Mouse (Mus musculus) gonadal fat pad, adult 2 months (tissue): ENCODE measurements around the gene Adam12. TPM values are rescaled to one million over a fixed set of nuclear protein-coding genes. Genes with fewer than 3 reads are reported as not detected.
A peak's percentile ranks its signal among the peaks of the same experiment; 100 is the strongest.

Experiments used
- DNase-seq: peaks from one replicate; pipeline ENCODE4 v3.0.0-alpha.2; 2012; ENCODE audit warnings: low read depth
- polyA plus RNA-seq: library from polyadenylated mRNA; depleted of rRNA; stranded (reverse); fragments of >200 nt; gene quantifications from 2 replicates; pipeline ENCODE4 v1.2.3, GENCODE M21; 2012

Gene Adam12
- polyA plus RNA-seq, 1 experiment, result 6.6 TPM

DNA sequence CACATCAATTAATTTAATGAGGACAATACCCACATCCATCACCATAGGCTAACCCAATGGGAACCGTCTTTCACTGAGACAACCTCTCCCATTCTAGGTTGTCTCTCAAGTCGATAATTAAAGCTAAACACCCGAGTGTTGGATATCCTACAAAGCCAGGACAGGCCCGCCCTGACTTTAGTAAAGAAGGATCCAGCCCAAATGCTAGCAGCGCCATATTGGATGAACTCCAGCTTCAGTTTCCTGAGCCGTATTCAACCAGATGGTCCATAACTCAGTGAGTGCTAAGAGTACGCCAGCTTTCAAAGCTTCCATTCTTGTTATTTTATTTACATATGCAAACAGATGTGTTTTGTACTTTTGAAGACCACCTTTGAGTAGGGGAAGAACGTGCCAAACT is 81.6 kb downstream of the Adam12 start:
- no peak for DNase-seq

DNA sequence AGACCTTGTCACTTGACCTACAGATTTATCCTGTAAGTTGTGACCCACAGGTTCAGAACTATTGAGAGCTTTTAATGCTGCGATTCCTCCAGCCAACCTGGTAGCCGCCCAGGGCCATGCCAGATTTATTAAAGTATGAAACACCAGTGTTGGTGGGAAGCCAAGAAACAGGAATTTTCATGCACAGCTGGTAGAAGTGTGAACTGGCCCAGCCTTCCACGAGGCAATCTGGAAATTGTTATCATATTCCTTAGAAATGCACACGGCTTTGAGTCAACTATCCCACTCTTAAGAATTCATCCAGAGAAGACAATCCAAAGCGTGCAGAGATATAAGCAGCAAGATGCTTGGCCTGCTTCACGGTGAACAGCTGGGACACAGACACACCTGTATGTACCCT is 82.6 kb downstream of the Adam12 start:
- no peak for DNase-seq

DNA sequence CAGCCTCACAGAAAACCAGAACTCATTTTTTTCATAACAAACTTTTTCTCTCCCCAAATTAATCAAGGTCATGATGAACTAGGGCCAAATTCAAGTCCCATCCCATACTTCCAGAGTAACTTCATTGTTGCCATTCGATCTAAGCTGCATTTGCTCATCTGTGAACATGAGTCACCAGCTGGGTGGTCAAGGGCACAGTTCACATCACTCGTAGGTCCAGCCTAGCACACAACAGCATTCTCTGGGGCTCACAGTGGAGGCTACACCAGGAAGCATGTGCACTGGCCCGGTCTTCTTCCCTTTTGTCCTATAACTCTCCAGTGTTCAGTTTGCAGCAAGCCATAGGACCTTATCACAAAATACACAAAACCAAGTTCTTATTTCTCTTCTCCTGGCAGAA is 84.4 kb downstream of the Adam12 start:
- no peak for DNase-seq

- DNase-seq, result no peak
These were observed 85.1 kb downstream of the Adam12 start for GRCm38 (mm10) chr7:134146821-134147220.

DNA sequence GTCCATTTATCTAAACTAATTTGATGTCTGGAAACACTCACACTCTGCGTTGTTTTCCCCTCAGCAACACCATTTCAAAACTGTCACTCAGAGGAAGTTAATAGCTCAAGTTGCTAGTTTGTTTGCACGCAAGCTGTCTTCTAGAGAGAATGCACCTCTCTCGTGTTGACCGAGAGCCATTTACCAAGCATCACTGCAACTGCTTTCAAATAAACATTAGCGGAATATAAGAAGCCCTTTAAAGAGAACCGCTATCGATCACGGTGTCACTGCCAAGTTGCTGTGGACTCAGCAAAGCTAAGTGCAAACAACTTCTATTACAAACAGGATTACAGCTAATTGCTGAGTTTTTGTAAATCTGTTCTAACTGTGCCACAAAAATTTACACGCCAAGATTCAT is 87.8 kb downstream of the Adam12 start:
- no peak for DNase-seq

DNA sequence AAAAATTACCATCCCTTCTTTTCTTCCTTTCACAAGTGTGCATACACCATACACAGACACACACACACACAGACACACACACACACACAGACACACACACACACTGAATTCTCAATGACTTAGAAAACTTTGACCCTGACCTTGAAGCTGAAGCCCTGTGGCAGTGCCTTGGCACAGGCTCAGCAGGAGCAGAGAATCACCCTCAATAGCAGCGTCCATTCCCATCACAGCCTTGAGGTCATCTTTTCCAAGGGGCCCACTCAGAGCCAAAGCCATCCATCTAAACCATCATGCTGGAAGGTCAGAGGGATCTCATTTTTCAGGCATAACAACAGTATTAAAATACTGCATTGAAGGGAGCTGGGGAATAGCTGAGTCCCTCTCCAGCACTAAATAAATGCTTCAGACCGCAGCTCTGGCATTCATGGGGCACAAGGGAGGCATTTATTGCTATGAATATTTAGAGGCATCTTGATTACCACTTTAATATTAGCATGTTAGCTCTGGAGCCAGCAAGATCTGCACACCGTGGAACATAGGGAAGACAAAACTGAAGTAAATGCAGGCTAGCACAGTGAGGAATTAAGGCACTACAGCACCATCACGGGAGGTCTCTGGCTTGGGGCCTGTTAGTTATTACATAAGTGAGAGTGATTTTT is 92.5 kb downstream of the Adam12 start:
- no peak for DNase-seq

GRCm38 (mm10) chr7:134132323-134132722 is 99.6 kb downstream of the Adam12 start:
- DNase-seq, result no peak

GRCm38 (mm10) chr7:134128087-134128522 is 103.8 kb downstream of the Adam12 start:
- DNase-seq, result peak; percentile 8

DNA sequence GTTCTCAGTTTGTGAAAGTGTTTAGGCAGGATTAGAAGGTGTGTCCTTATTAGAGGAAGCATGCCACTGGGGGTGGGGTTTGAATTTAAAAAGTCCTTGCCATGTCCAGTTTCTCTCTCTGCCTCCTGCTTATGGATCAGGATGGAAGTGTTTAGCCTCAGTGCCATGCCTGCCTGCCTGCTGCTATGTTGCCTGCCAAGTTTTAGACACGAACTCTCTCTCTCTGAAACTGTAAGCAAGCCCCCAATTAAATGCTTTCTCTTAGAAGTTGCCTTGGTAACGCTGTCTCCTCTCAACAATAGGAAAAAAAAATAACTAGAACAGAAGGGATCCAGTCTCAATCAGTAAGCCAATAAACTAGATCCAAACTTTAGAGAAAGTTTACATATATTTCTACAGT is 110.5 kb downstream of the Adam12 start:
- no peak for DNase-seq

DNA sequence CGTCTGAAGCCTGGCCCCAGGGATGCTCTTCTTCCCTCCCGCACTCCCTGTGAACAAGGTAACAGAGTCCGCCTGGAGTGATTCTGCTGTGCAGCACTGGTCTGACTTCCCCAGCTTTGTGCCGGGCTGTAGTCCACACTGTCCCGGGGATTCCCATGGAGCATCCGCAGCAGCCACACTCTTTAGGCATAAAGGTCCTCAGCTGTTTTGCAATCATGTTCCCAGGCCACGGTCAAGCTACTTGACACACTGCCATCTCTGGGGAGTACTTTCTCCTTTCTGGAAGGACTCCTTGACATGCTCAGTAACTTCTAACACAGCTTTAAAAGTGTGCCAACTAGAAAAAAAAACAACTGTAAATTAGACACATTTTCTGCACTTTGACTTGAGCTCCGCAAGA is 116.5 kb downstream of the Adam12 start:
- no peak for DNase-seq

DNA sequence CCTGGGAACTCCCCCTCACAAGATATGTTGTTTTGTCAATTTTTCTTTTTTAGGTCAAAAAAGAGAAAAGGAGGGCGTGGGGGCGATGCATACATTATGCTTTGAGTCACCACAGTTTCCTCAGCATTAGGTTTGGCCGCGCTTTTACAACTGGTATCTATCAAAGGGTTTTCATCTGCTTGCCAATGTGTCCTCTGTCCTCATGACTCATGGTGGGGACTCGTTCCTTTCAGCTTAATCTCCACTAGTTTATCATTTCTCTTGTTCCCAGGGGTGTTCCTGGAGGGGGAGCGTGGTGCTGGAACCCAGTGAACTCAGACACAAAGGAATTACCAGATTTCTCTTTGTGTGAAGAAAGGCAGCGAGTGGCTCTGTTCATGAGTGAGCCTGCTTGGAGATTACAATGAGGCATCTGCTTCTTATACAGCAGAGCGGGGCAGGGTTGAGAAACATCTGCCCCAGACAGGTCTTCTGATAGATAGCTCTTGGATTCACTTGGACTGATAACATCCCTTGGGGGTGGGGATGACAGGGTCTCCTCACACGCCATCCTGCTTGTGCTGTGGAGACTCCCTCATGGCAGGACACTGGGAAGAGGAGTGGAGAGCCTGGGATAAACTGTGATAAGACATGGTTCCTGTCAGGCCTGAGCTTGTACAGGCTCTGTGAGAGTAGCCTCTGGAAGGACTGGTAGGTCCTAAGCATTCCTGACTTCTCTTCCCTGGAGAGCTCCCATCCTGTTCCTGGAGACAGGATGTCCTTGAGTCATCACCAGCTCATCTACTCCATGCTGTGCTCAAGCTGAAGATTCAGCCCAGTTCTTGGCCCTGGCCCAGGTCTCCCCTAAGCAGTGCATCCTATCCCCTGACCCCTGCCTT is 117.4 kb downstream of the Adam12 start:
- DNase-seq, result no peak

GRCm38 (mm10) chr7:134113829-134114228 is 118.1 kb downstream of the Adam12 start:
- no peak for DNase-seq

DNA sequence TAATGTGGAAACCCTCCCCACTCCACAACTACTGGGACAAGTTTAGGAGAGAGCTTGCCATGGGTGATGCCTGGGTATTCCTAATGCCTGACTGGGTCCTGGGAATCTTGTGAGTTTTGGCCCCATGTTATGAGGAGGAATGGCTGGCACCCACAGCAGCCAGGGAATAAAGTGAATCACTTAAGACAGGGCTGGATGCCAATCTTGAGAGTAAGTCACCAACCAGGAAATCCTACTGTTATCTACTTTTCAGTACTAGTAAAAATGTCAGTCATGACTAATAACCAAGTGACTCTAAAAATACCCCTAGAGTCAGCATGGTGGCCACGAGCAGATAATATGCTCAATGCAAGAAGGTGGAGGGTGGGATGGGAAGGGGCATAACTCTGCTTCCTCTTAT is 121.8 kb downstream of the Adam12 start:
- no peak for DNase-seq

GRCm38 (mm10) chr7:134107849-134108248 is 124.1 kb downstream of the Adam12 start:
- DNase-seq, result no peak

DNA sequence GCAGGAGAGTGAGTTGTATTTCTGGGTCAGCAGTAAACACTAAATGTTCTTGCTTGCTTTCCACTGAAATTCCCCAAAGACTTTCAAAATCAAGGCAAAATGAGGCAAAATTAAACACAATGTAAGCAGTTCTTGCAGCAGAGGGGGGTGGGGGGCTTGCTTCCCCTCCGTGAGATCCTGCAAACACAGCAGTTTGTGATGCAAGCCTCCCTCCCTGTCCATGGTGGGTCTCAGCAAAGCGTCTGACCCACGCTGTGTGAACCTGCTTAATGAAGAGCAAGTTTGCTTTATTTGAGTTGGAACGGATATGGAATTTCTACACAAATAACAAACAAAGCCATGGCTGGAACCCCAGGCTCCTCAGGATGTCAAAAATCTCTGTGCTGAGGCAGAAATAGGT is 132.9 kb downstream of the Adam12 start:
- DNase-seq, result no peak

DNA sequence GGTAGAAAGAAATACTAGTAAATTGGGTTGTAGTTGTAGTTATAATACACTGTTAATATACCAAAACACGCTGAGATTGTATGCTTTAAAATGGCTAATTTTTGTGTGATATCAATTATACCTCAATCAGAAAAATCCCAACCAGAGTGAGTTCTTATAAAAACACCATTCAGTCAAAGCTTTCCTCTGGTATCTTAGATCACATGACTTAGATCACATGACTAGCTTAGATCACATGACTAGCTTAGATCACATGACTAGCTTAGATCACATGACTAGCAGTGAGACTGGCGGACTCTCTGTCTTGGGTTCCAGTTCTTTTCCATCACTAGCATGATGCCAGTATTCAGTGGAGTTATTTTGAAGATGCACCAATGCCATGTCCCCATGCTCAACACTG is 134.1 kb downstream of the Adam12 start:
- no peak for DNase-seq

GRCm38 (mm10) chr7:134093871-134094270 is 138.1 kb downstream of the Adam12 start:
- no peak for DNase-seq

DNA sequence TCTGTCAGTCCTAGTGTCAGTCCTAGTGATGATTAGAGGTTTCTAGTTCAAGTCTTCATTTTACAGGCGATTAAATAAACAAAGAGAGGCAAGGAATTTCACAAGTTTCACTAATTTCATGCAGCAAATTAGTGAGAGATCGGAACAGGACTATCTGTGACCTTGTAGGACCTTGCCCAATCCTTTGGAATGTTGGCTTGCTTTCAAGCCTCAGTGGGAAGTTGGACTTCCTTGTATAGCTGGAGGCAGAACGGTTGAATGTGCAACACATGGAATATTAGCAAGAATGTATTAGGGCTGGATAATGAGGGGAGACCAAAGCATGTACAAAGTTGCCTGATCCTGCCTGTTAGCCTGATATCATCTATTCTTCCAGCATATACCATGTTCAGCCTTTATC is 141.2 kb downstream of the Adam12 start:
- peak; percentile 19 for DNase-seq

DNA sequence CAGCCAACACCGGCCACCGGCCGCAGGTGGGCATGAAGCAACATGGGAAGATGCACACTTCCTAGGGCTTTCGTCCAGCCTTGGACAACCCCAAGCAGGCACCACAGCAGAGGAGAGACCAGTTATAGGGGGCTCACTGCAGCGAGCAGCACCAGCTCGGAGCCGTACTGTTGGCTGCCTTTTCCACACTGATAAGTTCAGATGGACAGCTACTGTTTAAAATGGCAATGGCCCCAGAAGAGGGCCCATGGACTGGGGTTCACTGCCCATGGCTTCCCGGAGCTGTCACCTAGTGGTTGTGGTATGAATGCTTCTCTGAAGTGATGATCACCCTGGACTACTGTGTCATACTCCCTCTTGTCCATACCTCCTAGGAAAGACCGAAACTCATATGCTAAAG is 141.7 kb downstream of the Adam12 start:
- DNase-seq, result no peak

DNA sequence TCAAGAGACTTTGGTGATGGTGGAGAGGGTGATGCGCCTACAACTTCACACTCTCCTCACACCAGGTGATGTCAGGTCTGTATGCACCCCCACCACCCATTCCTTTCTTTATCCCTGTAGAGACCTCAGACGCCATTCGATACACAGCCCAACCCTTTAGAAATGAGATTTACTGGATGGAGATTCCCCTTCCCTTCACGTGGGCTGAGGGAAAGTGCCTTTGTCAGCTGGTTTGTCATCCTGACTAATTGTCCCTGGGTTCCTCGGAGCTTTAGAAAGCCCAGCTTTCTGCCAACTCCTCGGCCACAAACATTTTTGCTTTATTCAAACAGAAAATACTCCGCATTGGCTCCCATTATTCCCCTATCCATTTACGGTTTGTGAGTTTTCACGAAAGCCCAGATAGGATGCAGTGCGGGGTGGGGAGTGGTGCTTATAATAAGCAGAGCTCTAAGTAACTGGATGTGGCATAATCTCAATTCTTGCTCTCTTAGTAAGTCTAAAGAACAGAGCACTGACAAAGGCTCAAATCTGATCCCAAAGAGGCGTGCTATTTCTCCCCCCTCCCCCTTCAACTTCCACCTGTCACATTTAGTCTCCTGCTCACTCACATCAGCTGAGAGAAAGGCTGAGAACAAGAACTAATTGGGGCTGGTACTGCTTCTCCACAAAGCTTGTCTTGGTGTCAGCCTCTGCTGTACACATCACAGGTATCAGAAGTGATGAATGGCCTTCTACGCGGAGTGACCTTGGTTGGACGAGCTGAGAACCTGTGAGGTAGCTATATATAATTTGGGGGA is 143.2 kb downstream of the Adam12 start:
- no peak for DNase-seq

- no peak for DNase-seq
These were observed 146.6 kb downstream of the Adam12 start for GRCm38 (mm10) chr7:134085396-134085795.

DNA sequence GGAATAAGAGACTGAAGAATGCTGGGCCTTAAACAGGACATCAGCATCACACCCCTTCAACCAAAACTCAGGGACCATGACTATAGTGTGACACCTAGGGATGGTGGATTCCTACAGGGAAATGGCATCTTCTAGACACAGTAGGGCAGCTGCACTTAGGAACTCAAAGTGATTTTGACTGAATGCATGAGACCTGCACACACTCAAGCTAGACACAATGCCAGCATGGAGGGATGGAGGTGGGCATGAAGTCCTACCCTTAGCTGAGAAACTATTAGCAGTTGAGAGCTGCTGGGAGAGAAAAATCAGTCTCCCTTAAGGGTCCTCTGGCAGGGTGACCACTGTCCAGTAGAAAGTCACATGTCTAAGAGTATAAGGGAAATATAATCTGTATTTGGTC is 147.0 kb downstream of the Adam12 start:
- DNase-seq, result no peak
